Mouse (Mus musculus): ENCODE results near the gene Pold1. TPM values are rescaled to one million over a fixed set of nuclear protein-coding genes. Genes with fewer than 3 reads are reported as not detected.

Pold1 gene
- total and polyA plus RNA-seq, 2 experiments from 2014 or later, result 18.3 to 41.8 TPM

- Histone ChIP-seq H3K4me3 (ENCODE audit: low read depth, low read length) (peak within 1 kb of the TSS; percentile 67), H3K27me3 (ENCODE audit: control insufficient read depth, insufficient read depth, low read length) (no peaks in the 10 kb centered on the region; the same call in 1 of the 2 replicates), H3K27ac (ENCODE audit: low read depth) (peak within 1 kb of the TSS; percentile 89), H3K4me1 (ENCODE audit: control insufficient read depth, insufficient read depth) (peaks cover 15% of the 10 kb centered on the region), H3K4me2 (ENCODE audit: low read depth, low read length) (peak within 1 kb of the TSS; percentile 80), H3K9ac (replicated peaks; ENCODE audit: low read depth, low read length) (peak within 1 kb of the TSS; percentile 72), H3K36me3 (replicated peaks; ENCODE audit: control insufficient read depth, insufficient read depth, low read length) (peaks cover 20% of the 10 kb centered on the region), H3K9me3 (replicated peaks; ENCODE audit: control insufficient read depth, low read length) (no peaks in the 10 kb centered on the region)
- 1% methylated on average over 58 of the region's 58 CpGs for WGBS
- peak; percentile 95 for DNase-seq (ENCODE audit: low spot score)
- no peak for TF ChIP-seq CTCF (IDR thresholded peaks at IDR 0.05; ENCODE audit: low read depth)
- peak; percentile 77; the same call in 1 of the 2 replicates for TF ChIP-seq EP300 (IDR thresholded peaks at IDR 0.05; ENCODE audit: low read depth)
- ATAC-seq (ENCODE audit: insufficient read depth, low read depth), result peak; percentile 94
These were observed 52.5 kb downstream of the Pold1 start, which contains the start of the genes Emc10 and Fam71e1 for GRCm38 (mm10) chr7:44495992-44496770. Gene Emc10, minus strand, starts transcription at chr7:44496529. Gene Fam71e1, plus strand, starts transcription at chr7:44496581.

DNA sequence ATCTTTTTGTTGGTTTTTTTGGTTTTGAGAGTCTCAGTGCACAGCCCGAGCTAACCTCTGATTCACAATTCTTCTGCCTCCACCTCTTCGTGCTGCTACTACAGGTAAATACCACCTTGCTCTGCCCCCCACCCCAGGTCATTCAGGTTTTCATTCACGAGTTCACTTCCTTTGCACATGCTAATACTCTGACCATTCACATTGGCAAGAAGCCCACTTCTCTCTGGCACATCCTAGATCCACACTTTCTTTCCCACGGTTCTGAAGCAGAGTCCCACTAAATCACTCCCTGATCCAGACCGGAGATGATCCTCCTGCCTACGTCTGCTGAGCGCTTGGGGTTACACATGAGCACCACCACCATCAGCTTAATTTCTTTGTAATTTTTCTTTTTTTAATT is 53.6 kb downstream of the Pold1 start:
- H3K4me1 ChIP-seq (ENCODE audit: control insufficient read depth, insufficient read depth), result peaks cover 15% of the 10 kb centered on the region
- no peak for DNase-seq (ENCODE audit: low spot score)
- no peak for TF ChIP-seq CTCF (IDR thresholded peaks at IDR 0.05; ENCODE audit: low read depth)
- no peak for TF ChIP-seq EP300 (IDR thresholded peaks at IDR 0.05; ENCODE audit: low read depth)
- H3K4me3 ChIP-seq (ENCODE audit: low read depth, low read length), result no peak overlapping the region
- H3K4me2 ChIP-seq (ENCODE audit: low read depth, low read length), result peak overlapping the region; percentile 80; the same call in 1 of the 2 replicates
- no peaks in the 10 kb centered on the region for H3K9me3 ChIP-seq (replicated peaks; ENCODE audit: control insufficient read depth, low read length)
- WGBS, result 82% methylated on average over 7 of the region's 7 CpGs
- no peak overlapping the region for H3K9ac ChIP-seq (replicated peaks; ENCODE audit: low read depth, low read length)
- H3K36me3 ChIP-seq (replicated peaks; ENCODE audit: control insufficient read depth, insufficient read depth, low read length), result peaks cover 30% of the 10 kb centered on the region
- no peak for ATAC-seq (ENCODE audit: insufficient read depth, low read depth)
- no peaks in the 10 kb centered on the region for H3K27me3 ChIP-seq (ENCODE audit: control insufficient read depth, insufficient read depth, low read length)
- H3K27ac ChIP-seq (ENCODE audit: low read depth), result no peak overlapping the region

- H3K4me2 ChIP-seq (ENCODE audit: low read depth, low read length), result no peak overlapping the region
These were observed 54.0 kb downstream of the Pold1 start for GRCm38 (mm10) chr7:44494681-44495080.

GRCm38 (mm10) chr7:44492166-44492826 is 56.4 kb downstream of the Pold1 start:
- H3K9me3 ChIP-seq (replicated peaks; ENCODE audit: control insufficient read depth, low read length), result no peaks in the 10 kb centered on the region
- H3K4me1 ChIP-seq (ENCODE audit: control insufficient read depth, insufficient read depth), result peaks cover 15% of the 10 kb centered on the region
- 89% methylated on average over 21 of the region's 21 CpGs for WGBS
- H3K27ac ChIP-seq (ENCODE audit: low read depth), result no peak overlapping the region
- H3K36me3 ChIP-seq (replicated peaks; ENCODE audit: control insufficient read depth, insufficient read depth, low read length), result peaks cover 30% of the 10 kb centered on the region
- no peak overlapping the region for H3K9ac ChIP-seq (replicated peaks; ENCODE audit: low read depth, low read length)
- no peaks in the 10 kb centered on the region for H3K27me3 ChIP-seq (ENCODE audit: control insufficient read depth, insufficient read depth, low read length)
- DNase-seq (ENCODE audit: low spot score) (no peak), ATAC-seq (ENCODE audit: insufficient read depth, low read depth) (no peak)
- no peak overlapping the region for H3K4me3 ChIP-seq (ENCODE audit: low read depth, low read length)
- TF ChIP-seq EP300 (IDR thresholded peaks at IDR 0.05; ENCODE audit: low read depth) (no peak), CTCF (IDR thresholded peaks at IDR 0.05; ENCODE audit: low read depth) (no peak)
- H3K4me2 ChIP-seq (ENCODE audit: low read depth, low read length), result no peak overlapping the region

More at GRCm38 (mm10) chr7:44494681-44495080, 54.0 kb downstream of the Pold1 start:
- Histone ChIP-seq H3K4me3 (ENCODE audit: low read depth, low read length) (no peak overlapping the region), H3K9ac (replicated peaks; ENCODE audit: low read depth, low read length) (no peak overlapping the region), H3K27me3 (ENCODE audit: control insufficient read depth, insufficient read depth, low read length) (no peaks in the 10 kb centered on the region), H3K4me1 (ENCODE audit: control insufficient read depth, insufficient read depth) (peaks cover 15% of the 10 kb centered on the region), H3K9me3 (replicated peaks; ENCODE audit: control insufficient read depth, low read length) (no peaks in the 10 kb centered on the region), H3K27ac (ENCODE audit: low read depth) (no peak overlapping the region), H3K36me3 (replicated peaks; ENCODE audit: control insufficient read depth, insufficient read depth, low read length) (peaks cover 30% of the 10 kb centered on the region)
- 90% methylated on average over 12 of the region's 12 CpGs for WGBS
- ATAC-seq (ENCODE audit: insufficient read depth, low read depth) (no peak), DNase-seq (ENCODE audit: low spot score) (no peak)
- no peak for TF ChIP-seq EP300 (IDR thresholded peaks at IDR 0.05; ENCODE audit: low read depth)
- TF ChIP-seq CTCF (IDR thresholded peaks at IDR 0.05; ENCODE audit: low read depth), result no peak

DNA sequence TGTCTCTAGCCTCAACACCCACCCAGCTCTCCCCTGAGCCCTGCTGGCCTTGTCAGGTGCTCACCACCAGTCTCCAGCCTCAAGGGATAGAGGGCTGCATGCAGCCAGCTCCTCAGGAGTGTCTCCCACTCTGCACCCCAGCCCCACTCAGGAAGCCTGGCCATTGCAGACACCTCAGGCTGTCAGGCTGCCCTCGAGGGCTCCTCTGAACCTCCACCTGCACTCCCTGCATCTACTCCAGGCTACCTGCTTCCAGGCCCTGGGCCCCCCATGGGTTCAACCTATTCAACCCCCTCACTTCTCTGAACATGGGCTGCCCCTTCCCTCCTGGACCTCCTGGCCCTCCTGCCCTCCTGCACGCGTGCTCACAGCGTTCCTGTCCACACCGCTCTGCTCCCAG is 57.3 kb downstream of the Pold1 start:
- no peak for ATAC-seq (ENCODE audit: insufficient read depth, low read depth)
- Histone ChIP-seq H3K36me3 (replicated peaks; ENCODE audit: control insufficient read depth, insufficient read depth, low read length) (peaks cover 30% of the 10 kb centered on the region), H3K27me3 (ENCODE audit: control insufficient read depth, insufficient read depth, low read length) (no peaks in the 10 kb centered on the region), H3K27ac (ENCODE audit: low read depth) (no peak overlapping the region), H3K4me3 (ENCODE audit: low read depth, low read length) (no peak overlapping the region), H3K4me1 (ENCODE audit: control insufficient read depth, insufficient read depth) (peaks cover 8% of the 10 kb centered on the region; the same call in 1 of the 2 replicates), H3K9ac (replicated peaks; ENCODE audit: low read depth, low read length) (no peak overlapping the region), H3K4me2 (ENCODE audit: low read depth, low read length) (no peak overlapping the region), H3K9me3 (replicated peaks; ENCODE audit: control insufficient read depth, low read length) (no peaks in the 10 kb centered on the region)
- no peak for TF ChIP-seq EP300 (IDR thresholded peaks at IDR 0.05; ENCODE audit: low read depth)
- no peak for TF ChIP-seq CTCF (IDR thresholded peaks at IDR 0.05; ENCODE audit: low read depth)
- 93% methylated on average over 5 of the region's 5 CpGs for WGBS
- DNase-seq (ENCODE audit: low spot score), result no peak
